In the genomic region with DNA sequence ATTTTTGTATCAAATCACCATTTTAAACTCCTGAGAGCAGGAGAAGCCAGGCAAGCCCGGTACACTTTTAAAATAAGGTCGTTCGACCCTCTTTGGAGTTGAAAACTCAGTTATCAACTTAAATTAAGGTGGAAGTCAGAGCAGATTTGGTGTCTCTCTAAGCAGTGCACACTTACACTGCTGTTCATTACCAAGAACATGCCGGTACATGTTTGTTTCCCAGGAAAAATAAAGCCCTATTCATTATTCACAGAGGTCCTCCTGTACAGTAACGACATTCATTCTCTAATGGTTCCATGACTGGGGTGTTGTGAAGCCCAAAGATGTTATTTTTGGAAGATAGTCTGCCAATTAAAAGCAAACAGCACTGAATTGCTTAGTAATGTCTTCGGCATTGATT, we compare ENCODE assay signal across 24 mouse cellular contexts. TPM values are rescaled to one million over a fixed set of nuclear protein-coding genes. Genes with fewer than 3 reads are reported as not detected.
DNase-seq lines count a peak whose midpoint lies in the region; ATAC-seq and TF ChIP-seq lines count a peak whose summit lies in the region.
"Had no signal": no experiment of that assay in that cellular context is flagged by ENCODE, and none has a peak within 500 bp of the region (broad histone marks: within the 10 kb centered on the region; RNA-seq: fewer than 3 reads in every experiment).

No protein-coding gene starts in this region.

- no peak for ATAC-seq in embryonic facial prominence, embryonic 11.5 days (replicated peaks; ENCODE audit: insufficient number of reproducible peaks, low FRiP score, low TSS enrichment, low read depth)
- ATAC-seq in limb, embryonic 12.5 days (ENCODE audit: insufficient number of reproducible peaks, insufficient read depth, low FRiP score, low TSS enrichment, low read depth): no peak; the same call in 1 of the 2 replicates
- ATAC-seq in embryonic facial prominence, embryonic 14.5 days (ENCODE audit: low read depth): peak; percentile 62; the same call in 1 of the 2 replicates
- 0 out of 2 replicates have a peak, but pooled peaks have one; percentile 24 for ATAC-seq in limb, embryonic 15.5 days (ENCODE audit: insufficient number of reproducible peaks, low FRiP score, low TSS enrichment, low read depth)
- ATAC-seq: activated CD4-positive, CD25-positive, alpha-beta regulatory T cell, adult 4 months; CD4-positive, CD25-positive, alpha-beta regulatory T cell, adult 4 months; intestine, embryonic 15.5 days; Patski had no signal

- H3K36me3 ChIP-seq in embryonic facial prominence, embryonic 11.5 days (replicated peaks; ENCODE audit: control insufficient read depth, insufficient read depth, low read depth, low read length): no peaks in the 10 kb centered on the region
- no peaks in the 10 kb centered on the region for H3K36me3 ChIP-seq in embryonic facial prominence, embryonic 10.5 days (replicated peaks)
- H3K36me3 ChIP-seq in limb, embryonic 12.5 days: no peaks in the 10 kb centered on the region
- no peaks in the 10 kb centered on the region for H3K36me3 ChIP-seq in limb, embryonic 10.5 days
- no peaks in the 10 kb centered on the region for H3K36me3 ChIP-seq in embryonic facial prominence, embryonic 14.5 days (ENCODE audit: control insufficient read depth, insufficient read depth, low read length)
- H3K36me3 ChIP-seq in limb, embryonic 15.5 days: no peaks in the 10 kb centered on the region
- no peaks in the 10 kb centered on the region for H3K36me3 ChIP-seq in heart, adult 2 months (ENCODE audit: control insufficient read depth, insufficient read depth, low read length)
- H3K36me3 ChIP-seq: embryonic facial prominence, embryonic 15.5 days; forebrain, embryonic 12.5 days; G1E; heart, embryonic 10.5 days; hindbrain, embryonic 12.5 days; intestine, embryonic 15.5 days had no signal

- no peaks in the 10 kb centered on the region for H3K9me3 ChIP-seq in embryonic facial prominence, embryonic 11.5 days (replicated peaks; ENCODE audit: control insufficient read depth, low read length)
- H3K9me3 ChIP-seq in embryonic facial prominence, embryonic 10.5 days: no peaks in the 10 kb centered on the region
- no peaks in the 10 kb centered on the region for H3K9me3 ChIP-seq in limb, embryonic 12.5 days
- no peaks in the 10 kb centered on the region for H3K9me3 ChIP-seq in limb, embryonic 10.5 days (replicated peaks)
- H3K9me3 ChIP-seq in embryonic facial prominence, embryonic 14.5 days (ENCODE audit: control insufficient read depth, low read length): no peaks in the 10 kb centered on the region
- no peaks in the 10 kb centered on the region for H3K9me3 ChIP-seq in limb, embryonic 15.5 days
- H3K9me3 ChIP-seq: embryonic facial prominence, embryonic 15.5 days; forebrain, embryonic 12.5 days; heart, embryonic 10.5 days; hindbrain, embryonic 12.5 days; intestine, embryonic 15.5 days had no signal

- no peaks in the 10 kb centered on the region for H3K79me2 ChIP-seq in heart, adult 2 months (replicated peaks; ENCODE audit: control insufficient read depth, insufficient read depth, low read length)

- H3K4me3 ChIP-seq in embryonic facial prominence, embryonic 11.5 days (ENCODE audit: low read depth, low read length): no peak overlapping the region
- no peak overlapping the region for H3K4me3 ChIP-seq in embryonic facial prominence, embryonic 10.5 days
- no peak overlapping the region for H3K4me3 ChIP-seq in limb, embryonic 12.5 days (replicated peaks)
- H3K4me3 ChIP-seq in limb, embryonic 10.5 days: no peak overlapping the region
- H3K4me3 ChIP-seq in embryonic facial prominence, embryonic 14.5 days (ENCODE audit: low read depth, low read length): no peak overlapping the region
- no peak overlapping the region for H3K4me3 ChIP-seq in limb, embryonic 15.5 days
- H3K4me3 ChIP-seq in heart, adult 2 months: no peak overlapping the region
- H3K4me3 ChIP-seq: embryonic facial prominence, embryonic 15.5 days; forebrain, embryonic 12.5 days; heart, embryonic 10.5 days; hindbrain, embryonic 12.5 days; intestine, embryonic 15.5 days had no signal

- 30% methylated on average over 6 of the region's 6 CpGs for whole genome bisulfite sequencing in embryonic facial prominence, embryonic 11.5 days
- WGBS in embryonic facial prominence, embryonic 10.5 days: 52% methylated on average over 6 of the region's 6 CpGs
- 45% methylated on average over 6 of the region's 6 CpGs for WGBS in limb, embryonic 12.5 days
- WGBS in limb, embryonic 10.5 days: 79% methylated on average over 6 of the region's 6 CpGs
- WGBS in embryonic facial prominence, embryonic 14.5 days: 24% methylated on average over 6 of the region's 6 CpGs
- 23% methylated on average over 6 of the region's 6 CpGs for WGBS in limb, embryonic 15.5 days
- 71% methylated on average over 6 of the region's 6 CpGs for WGBS in heart, adult 2 months

- no peak for TF ChIP-seq EP300 in heart, adult 2 months (IDR thresholded peaks at IDR 0.05; ENCODE audit: insufficient read depth, low read depth, low read length)

- no peak overlapping the region for H3K9ac ChIP-seq in embryonic facial prominence, embryonic 11.5 days (replicated peaks; ENCODE audit: low read length)
- no peak overlapping the region for H3K9ac ChIP-seq in limb, embryonic 12.5 days (replicated peaks)
- H3K9ac ChIP-seq in embryonic facial prominence, embryonic 14.5 days (ENCODE audit: low read depth, low read length): no peak overlapping the region
- H3K9ac ChIP-seq in limb, embryonic 15.5 days: no peak overlapping the region
- H3K9ac ChIP-seq in heart, adult 2 months (ENCODE audit: low read depth, low read length): no peak overlapping the region
- H3K9ac ChIP-seq: embryonic facial prominence, embryonic 15.5 days; forebrain, embryonic 12.5 days; hindbrain, embryonic 12.5 days; intestine, embryonic 15.5 days had no signal

- no peaks in the 10 kb centered on the region for H3K27me3 ChIP-seq in embryonic facial prominence, embryonic 11.5 days (ENCODE audit: control insufficient read depth, insufficient read depth, low read length)
- H3K27me3 ChIP-seq in embryonic facial prominence, embryonic 10.5 days (replicated peaks; ENCODE audit: low read depth, poor library complexity, severe bottlenecking): no peaks in the 10 kb centered on the region
- H3K27me3 ChIP-seq in limb, embryonic 12.5 days: no peaks in the 10 kb centered on the region
- no peaks in the 10 kb centered on the region for H3K27me3 ChIP-seq in limb, embryonic 10.5 days (ENCODE audit: low read depth, poor library complexity, severe bottlenecking)
- no peaks in the 10 kb centered on the region for H3K27me3 ChIP-seq in embryonic facial prominence, embryonic 14.5 days (replicated peaks; ENCODE audit: control insufficient read depth, insufficient read depth, low read length)
- H3K27me3 ChIP-seq in limb, embryonic 15.5 days: no peaks in the 10 kb centered on the region
- no peaks in the 10 kb centered on the region for H3K27me3 ChIP-seq in heart, adult 2 months (ENCODE audit: control insufficient read depth, insufficient read depth, low read length)
- H3K27me3 ChIP-seq: embryonic facial prominence, embryonic 15.5 days; forebrain, embryonic 12.5 days; hindbrain, embryonic 12.5 days; intestine, embryonic 15.5 days; Patski had no signal

- intact Hi-C loops in heart, adult 2 months (cut with DNase I): no loop called here

- no peak overlapping the region for H3K27ac ChIP-seq in embryonic facial prominence, embryonic 11.5 days (replicated peaks; ENCODE audit: low read depth, low read length)
- H3K27ac ChIP-seq in embryonic facial prominence, embryonic 10.5 days (replicated peaks): no peak overlapping the region
- H3K27ac ChIP-seq in limb, embryonic 12.5 days: no peak overlapping the region
- no peak overlapping the region for H3K27ac ChIP-seq in limb, embryonic 10.5 days
- no peak overlapping the region; the same call in 1 of the 2 replicates for H3K27ac ChIP-seq in embryonic facial prominence, embryonic 14.5 days (replicated peaks; ENCODE audit: low read depth, low read length)
- 0 out of 2 replicates have a peak overlapping the region, but pooled peaks have one; percentile 6 for H3K27ac ChIP-seq in limb, embryonic 15.5 days
- no peak overlapping the region for H3K27ac ChIP-seq in heart, adult 2 months
- H3K27ac ChIP-seq: embryonic facial prominence, embryonic 15.5 days; forebrain, embryonic 12.5 days; heart, embryonic 10.5 days; hindbrain, embryonic 12.5 days; intestine, embryonic 15.5 days had no signal

- no peaks in the 10 kb centered on the region for H3K4me1 ChIP-seq in embryonic facial prominence, embryonic 11.5 days (ENCODE audit: control insufficient read depth, insufficient read depth, low read length)
- peaks cover 7% of the 10 kb centered on the region for H3K4me1 ChIP-seq in embryonic facial prominence, embryonic 10.5 days
- peaks cover 11% of the 10 kb centered on the region for H3K4me1 ChIP-seq in limb, embryonic 12.5 days (replicated peaks)
- H3K4me1 ChIP-seq in limb, embryonic 10.5 days: peaks cover 14% of the 10 kb centered on the region
- H3K4me1 ChIP-seq in embryonic facial prominence, embryonic 14.5 days (ENCODE audit: control insufficient read depth, insufficient read depth, low read length): no peaks in the 10 kb centered on the region
- no peaks in the 10 kb centered on the region for H3K4me1 ChIP-seq in limb, embryonic 15.5 days
- no peaks in the 10 kb centered on the region for H3K4me1 ChIP-seq in heart, adult 2 months (ENCODE audit: control insufficient read depth, insufficient read depth, low read length)
- H3K4me1 ChIP-seq: forebrain, embryonic 12.5 days; heart, embryonic 10.5 days; hindbrain, embryonic 12.5 days; intestine, embryonic 15.5 days had no signal

- peak; percentile 26 for DNase-seq in embryonic facial prominence, embryonic 11.5 days (ENCODE audit: low spot score)
- no peak for DNase-seq in embryonic facial prominence, embryonic 10.5 days (ENCODE audit: low spot score)
- DNase-seq in limb, embryonic 10.5 days (ENCODE audit: low spot score): no peak
- DNase-seq in embryonic facial prominence, embryonic 14.5 days (ENCODE audit: low spot score): peak; percentile 50
- no peak for DNase-seq in heart, adult 2 months
- DNase-seq in kidney, adult 18-20 months: no peak
- DNase-seq: adrenal gland, postnatal 14 days; B cell, adult 2 months; cerebellum, adult 2 months; cerebellum, postnatal 10 days; gastrocnemius, postnatal 36 days; heart, postnatal 10 days; heart, postnatal 4 days had no signal

- TF ChIP-seq POLR2A in heart, adult 2 months (IDR thresholded peaks at IDR 0.05; ENCODE audit: insufficient read depth, low read depth, low read length): no peak

- no peak overlapping the region for H3K4me2 ChIP-seq in embryonic facial prominence, embryonic 11.5 days (ENCODE audit: low read depth, low read length)
- peak overlapping the region; percentile 16; the same call in 1 of the 2 replicates for H3K4me2 ChIP-seq in limb, embryonic 12.5 days
- peak overlapping the region; percentile 34 for H3K4me2 ChIP-seq in embryonic facial prominence, embryonic 14.5 days (ENCODE audit: low read depth, low read length)
- no peak overlapping the region for H3K4me2 ChIP-seq in limb, embryonic 15.5 days
- H3K4me2 ChIP-seq: embryonic facial prominence, embryonic 15.5 days; forebrain, embryonic 12.5 days; hindbrain, embryonic 12.5 days; intestine, embryonic 15.5 days had no signal

- no peak for TF ChIP-seq CTCF in heart, adult 2 months (IDR thresholded peaks at IDR 0.05)

RNA-seq across cellular contexts. Expression of gene Gpc6, which starts 8.2 kb away (rescaled TPM):
- polyA plus RNA-seq in embryonic facial prominence, embryonic 11.5 days (2014; fragmentation: Nextera tagmentation; extraction: Ambion mirVana): 34.9 and 37.4 TPM in 2 replicates
- polyA plus RNA-seq in embryonic facial prominence, embryonic 10.5 days (2016; fragmentation: Nextera tagmentation; extraction: Ambion mirVana): 41.4 and 42.9 TPM in 2 replicates
- polyA plus RNA-seq in limb, embryonic 12.5 days (2016; fragmentation: Nextera tagmentation; extraction: Ambion mirVana): 47.0 and 49.0 TPM in 2 replicates
- 46.2 and 51.9 TPM in 2 replicates for polyA plus RNA-seq in limb, embryonic 10.5 days (2016; fragmentation: Nextera tagmentation; extraction: Ambion mirVana)
- 42.5 and 51.2 TPM in 2 replicates for polyA plus RNA-seq in embryonic facial prominence, embryonic 14.5 days (2014; fragmentation: Nextera tagmentation; extraction: Ambion mirVana)
- 40.1 and 42.5 TPM in 2 replicates for polyA plus RNA-seq in limb, embryonic 15.5 days (2015; fragmentation: Nextera tagmentation; extraction: Ambion mirVana)
- 10 to 100 TPM in 1 of 2 experiments, 1 to 10 TPM in 1; 8.0 to 10.3 TPM for total RNA-seq in heart, adult 2 months (2021)
- polyA plus RNA-seq in heart, adult 2 months (2012; rRNA removed): 4.6 and 8.4 TPM in 2 replicates
- polyA plus RNA-seq: activated CD4-positive, CD25-positive, alpha-beta regulatory T cell, adult 4 months; G1E had no signal

Comparison
In these comparisons a context has a peak if more than half of its experiments do, and no peak if none do; other contexts are left out.
1. ATAC-seq: peak in embryonic facial prominence, embryonic 14.5 days (single experiment) and limb, embryonic 15.5 days (single experiment); none in embryonic facial prominence, embryonic 11.5 days (single experiment) and limb, embryonic 12.5 days (single experiment).
2. DNase-seq: peak in embryonic facial prominence, embryonic 11.5 days (single experiment) and embryonic facial prominence, embryonic 14.5 days (single experiment); none in embryonic facial prominence, embryonic 10.5 days (single experiment), limb, embryonic 10.5 days (single experiment), heart, adult 2 months (0 of 2) and kidney, adult 18-20 months (single experiment).
3. H3K4me2 ChIP-seq: peak in limb, embryonic 12.5 days (single experiment) and embryonic facial prominence, embryonic 14.5 days (single experiment); none in embryonic facial prominence, embryonic 11.5 days (single experiment) and limb, embryonic 15.5 days (single experiment).